Mouse (Mus musculus) CH12.LX (cell line): ENCODE measurements around the gene Cpeb3.

Experiments used
- EP300 ChIP-seq: IDR thresholded peaks from 2 replicates; pipeline ENCODE4 v1.6.1; 2011; ENCODE audit warnings: low read length, improper control_type of control experiment
- MAFK ChIP-seq: IDR thresholded peaks from 2 replicates; pipeline ENCODE4 v1.6.1; 2011; ENCODE audit warnings: low read length, improper control_type of control experiment; ENCODE audit not compliant: insufficient replicate concordance

DNA sequence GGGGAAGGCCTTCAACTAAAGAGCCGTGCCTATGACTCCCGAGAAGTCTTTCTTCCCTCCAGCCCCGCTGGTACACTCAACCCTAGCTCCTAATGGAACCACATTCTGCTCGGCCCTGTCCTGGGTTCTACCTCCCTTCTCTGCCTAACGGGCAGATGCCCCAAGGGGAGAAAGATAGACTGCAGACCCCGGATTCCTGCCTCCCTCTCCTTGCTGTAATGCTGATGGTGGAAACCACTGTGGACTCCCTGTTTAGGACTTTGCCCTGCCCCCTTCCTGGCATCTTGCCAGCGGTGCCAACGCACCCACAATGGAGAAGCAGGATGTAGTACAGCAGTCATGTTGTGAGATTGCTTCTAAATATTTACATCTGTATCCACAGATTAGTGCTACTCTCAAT lies 27.4 kb upstream of the Cpeb3 start:
- TF ChIP-seq EP300 (no peak), MAFK (no peak)
